Mouse (Mus musculus) left cerebral cortex, postnatal 25 days (tissue): ENCODE data around the gene Myh14. TPM values are rescaled to one million over a fixed set of nuclear protein-coding genes. Genes with fewer than 3 reads are reported as not detected.

Source experiments
- DNase-seq, 2 experiments: peaks; one replicate each; pipeline ENCODE4 v3.0.0; 2022; ENCODE audit warnings: low spot score in 2 of 2, mixed read lengths in 1 of 2
- intact Hi-C: fragments of 180-260 bp; cut with DNase I; formaldehyde crosslinking; loops from one replicate; pipeline ENCODE4 v1.15.1; 2025
- total RNA-seq, 2 experiments: library from RNA; stranded (reverse); gene quantifications; 2 replicates each; pipeline ENCODE4 v1.2.3; 2021

The Myh14 gene
- total RNA-seq, 2 experiments from 2014 or later, result 15.4 to 20.6 TPM

DNA sequence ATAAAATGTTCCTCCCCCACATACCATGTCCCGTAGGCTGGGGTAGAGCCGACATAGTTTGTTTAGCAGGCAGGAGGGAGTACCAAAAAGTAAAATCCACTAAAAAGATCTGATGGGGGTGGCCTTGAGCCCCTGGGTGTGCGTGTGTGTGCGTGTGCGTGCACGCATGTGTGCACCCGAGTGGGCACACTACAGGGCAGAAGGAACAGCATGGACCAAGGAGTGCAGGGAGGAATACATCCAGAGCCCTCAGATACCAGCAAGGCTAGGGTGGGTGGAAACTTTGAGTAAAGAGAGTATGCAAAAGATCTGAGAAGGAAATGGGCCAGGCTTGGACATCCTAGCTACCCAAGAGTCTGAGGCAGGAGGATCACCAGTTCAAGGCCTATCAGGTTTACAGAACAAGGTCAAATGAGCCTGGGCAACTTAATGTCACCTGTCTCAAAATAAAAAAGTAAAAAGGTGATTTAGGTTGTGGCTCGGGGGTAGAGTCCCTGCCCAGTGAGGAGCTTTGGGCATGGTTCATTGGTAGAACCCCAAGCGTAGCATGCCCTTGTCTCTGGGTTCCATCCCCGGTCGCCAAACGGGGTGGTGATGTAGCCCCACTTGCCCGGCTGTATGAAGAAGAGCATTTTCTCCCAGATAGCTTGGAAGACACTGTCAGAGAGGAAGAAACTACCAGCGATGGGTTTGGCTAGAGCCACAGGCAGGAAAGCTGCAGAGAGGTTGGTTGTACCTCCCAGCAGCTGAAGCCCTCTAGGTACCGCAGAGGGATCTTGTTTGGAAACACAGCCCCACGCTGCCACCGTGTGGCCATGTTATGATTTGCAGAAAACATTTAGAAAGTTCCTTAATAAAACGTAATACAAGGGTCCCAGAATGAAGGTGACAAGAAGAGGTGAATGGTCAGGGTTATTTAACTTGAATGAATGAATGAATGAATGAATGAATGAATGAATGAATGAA is 109.9 kb downstream of the Myh14 start:
- intact Hi-C loops, result loop anchor here (2.0 to 5.0 kb wide), 3 partner anchors 38 to 87 kb away; partner anchors contain the start of gene Mybpc2
- peak; percentile 75 to 82 for DNase-seq

DNA sequence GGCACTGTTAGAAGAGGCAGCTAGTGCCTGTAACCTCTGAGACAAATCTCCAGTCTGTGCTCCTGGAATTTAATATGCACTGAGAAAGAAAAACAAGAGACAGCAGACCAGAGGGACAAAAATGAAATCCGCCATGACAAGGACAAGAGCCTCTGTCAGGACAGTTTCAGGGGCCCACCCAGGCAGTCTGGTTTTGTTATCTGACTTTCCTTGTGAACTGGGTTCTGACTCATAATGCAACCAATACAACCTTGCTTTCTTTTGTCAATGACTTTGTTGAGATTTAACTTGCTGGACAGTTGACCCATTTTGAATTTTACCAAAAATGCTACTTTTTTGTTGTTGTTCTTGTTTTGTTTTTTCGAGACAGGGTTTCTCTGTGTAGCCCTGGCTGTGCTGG is 113.0 kb downstream of the Myh14 start:
- intact Hi-C loops, result no loop called here
- no peak for DNase-seq

Other genes starting within 250 kb of the Myh14 start
- gene Lrrc4b, start 241.8 kb downstream of the Myh14 start, total RNA-seq, result 100 to 1,000 TPM; 268 to 278 TPM
- gene Aspdh, start 205.5 kb downstream of the Myh14 start, total RNA-seq, result 10 to 100 TPM in 1 of 2 experiments, 1 to 10 TPM in 1; 9.6 to 10.1 TPM
- gene Josd2, start 202.9 kb downstream of the Myh14 start, total RNA-seq, result 10 to 100 TPM; 73.6 to 86.0 TPM
- gene Emc10, start 174.3 kb downstream of the Myh14 start, total RNA-seq, result 100 to 1,000 TPM; 165 to 173 TPM
- 10 to 100 TPM; 17.4 to 18.9 TPM for gene Fam71e1, start 174.3 kb downstream of the Myh14 start, total RNA-seq
- gene Mybpc2, start 146.2 kb downstream of the Myh14 start, total RNA-seq, result not detected
- gene Spib, start 138.8 kb downstream of the Myh14 start, total RNA-seq, result under 1 TPM in 1 of 2 experiments, not detected in 1; 0.11 TPM
- 1 to 10 TPM; 5.7 to 6.0 TPM for gene Pold1, start 122.0 kb downstream of the Myh14 start, total RNA-seq
- 10 to 100 TPM; 64.6 to 68.6 TPM for gene Nr1h2, start 116.9 kb downstream of the Myh14 start, total RNA-seq
- gene Napsa, start 98.5 kb downstream of the Myh14 start, total RNA-seq, result under 1 TPM in 1 of 2 experiments, not detected in 1; 0.21 TPM
- gene Kcnc3, start 80.2 kb downstream of the Myh14 start, total RNA-seq, result 10 to 100 TPM; 85.1 to 94.3 TPM
- gene Izumo2, start 37.9 kb upstream of the Myh14 start, total RNA-seq, result not detected
- gene Vrk3, start 77.6 kb upstream of the Myh14 start, total RNA-seq, result 10 to 100 TPM; 26.0 to 29.4 TPM
- under 1 TPM; 0.41 to 0.78 TPM for gene Zfp473, start 80.2 kb upstream of the Myh14 start, total RNA-seq
- gene Nup62, start 145.2 kb upstream of the Myh14 start, total RNA-seq, result 10 to 100 TPM; 27.3 to 30.4 TPM
- 1 to 10 TPM; 1.9 to 2.4 TPM for gene Il4i1, start 145.5 kb upstream of the Myh14 start, total RNA-seq
- gene Atf5, start 145.8 kb upstream of the Myh14 start, total RNA-seq, result 10 to 100 TPM; 23.3 to 25.5 TPM
- gene Akt1s1, start 178.1 kb upstream of the Myh14 start, total RNA-seq, result 10 to 100 TPM; 78.5 to 79.1 TPM
- 10 to 100 TPM; 61.6 to 72.9 TPM for gene Tbc1d17, start 178.2 kb upstream of the Myh14 start, total RNA-seq
- gene Pnkp, start 186.3 kb upstream of the Myh14 start, total RNA-seq, result 10 to 100 TPM; 26.4 to 27.3 TPM
- 100 to 1,000 TPM; 286 to 287 TPM for gene Ptov1, start 198.9 kb upstream of the Myh14 start, total RNA-seq
- 10 to 100 TPM; 88.8 to 89.5 TPM for gene Med25, start 221.9 kb upstream of the Myh14 start, total RNA-seq
- 10 to 100 TPM; 20.7 to 25.5 TPM for gene Fuz, start 225.2 kb upstream of the Myh14 start, total RNA-seq